26 mouse cellular contexts compared by ENCODE assay signal in genomic region chr2:152622953-152623352, GRCm38 (mm10). TPM values are rescaled to one million over a fixed set of nuclear protein-coding genes. Genes with fewer than 3 reads are reported as not detected.
DNase-seq lines count a peak whose midpoint lies in the region; ATAC-seq lines count a peak whose summit lies in the region.
"Had no signal": no experiment of that assay in that cellular context is flagged by ENCODE, and none has a peak within 500 bp of the region (broad histone marks: within the 10 kb centered on the region; RNA-seq: fewer than 3 reads in every experiment).

Defb25 (minus strand) TSS chr2:152623053.

- WGBS in kidney, embryonic 14.5 days: 67% methylated on average over 7 of the region's 7 CpGs
- 67% methylated on average over 7 of the region's 7 CpGs for WGBS in kidney, embryonic 16.5 days

- H3K4me2 ChIP-seq in kidney, embryonic 14.5 days (replicated peaks; ENCODE audit: low read depth, low read length): 0 out of 2 replicates have a peak within 1 kb of the TSS, but pooled peaks have one; percentile 17
- peak within 1 kb of the TSS; percentile 30; the same call in 1 of the 2 replicates for H3K4me2 ChIP-seq in kidney, embryonic 16.5 days (replicated peaks; ENCODE audit: low read depth, low read length)
- H3K4me2 ChIP-seq: embryonic facial prominence, embryonic 12.5 days; forebrain, embryonic 13.5 days; forebrain, embryonic 15.5 days had no signal

- H3K9ac ChIP-seq in kidney, embryonic 14.5 days (ENCODE audit: low read depth, low read length): no peak within 1 kb of the TSS; the same call in 1 of the 2 replicates
- H3K9ac ChIP-seq in kidney, embryonic 16.5 days (replicated peaks; ENCODE audit: low read length): 0 out of 2 replicates have a peak within 1 kb of the TSS, but pooled peaks have one; percentile 9
- H3K9ac ChIP-seq: embryonic facial prominence, embryonic 12.5 days; forebrain, embryonic 13.5 days; forebrain, embryonic 15.5 days had no signal

- H3K9me3 ChIP-seq in kidney, embryonic 14.5 days (ENCODE audit: control insufficient read depth, low read length): 0 out of 2 replicates have a peak, but pooled peaks cover 4% of the 10 kb centered on the region
- no peaks in the 10 kb centered on the region for H3K9me3 ChIP-seq in kidney, embryonic 16.5 days (ENCODE audit: low read length)
- H3K9me3 ChIP-seq: embryonic facial prominence, embryonic 10.5 days; embryonic facial prominence, embryonic 12.5 days; forebrain, embryonic 13.5 days; forebrain, embryonic 15.5 days; G1E had no signal

- H3K4me3 ChIP-seq in kidney, embryonic 14.5 days (ENCODE audit: low read length): no peak within 1 kb of the TSS
- 0 out of 2 replicates have a peak within 1 kb of the TSS, but pooled peaks have one; percentile 6 for H3K4me3 ChIP-seq in kidney, embryonic 16.5 days (ENCODE audit: low read length)
- H3K4me3 ChIP-seq: embryonic facial prominence, embryonic 10.5 days; embryonic facial prominence, embryonic 12.5 days; forebrain, embryonic 13.5 days; forebrain, embryonic 15.5 days had no signal

- peaks cover 15% of the 10 kb centered on the region; the same call in 1 of the 2 replicates for H3K4me1 ChIP-seq in kidney, embryonic 14.5 days (ENCODE audit: control insufficient read depth, insufficient read depth, low read length)
- peaks cover 31% of the 10 kb centered on the region for H3K4me1 ChIP-seq in kidney, embryonic 16.5 days (ENCODE audit: insufficient read depth, low read length)

- H3K36me3 ChIP-seq in kidney, embryonic 14.5 days (ENCODE audit: control insufficient read depth, insufficient read depth, low read length): no peaks in the 10 kb centered on the region
- no peaks in the 10 kb centered on the region for H3K36me3 ChIP-seq in kidney, embryonic 16.5 days (ENCODE audit: insufficient read depth, low read length)
- H3K36me3 ChIP-seq: embryonic facial prominence, embryonic 10.5 days; embryonic facial prominence, embryonic 12.5 days; forebrain, embryonic 15.5 days; G1E had no signal

- H3K27me3 ChIP-seq in kidney, embryonic 14.5 days (ENCODE audit: control insufficient read depth, insufficient read depth, low read length): no peaks in the 10 kb centered on the region
- peaks cover under 1% of the 10 kb centered on the region; the same call in 1 of the 2 replicates for H3K27me3 ChIP-seq in kidney, embryonic 16.5 days (ENCODE audit: insufficient read depth, low read length)
- H3K27me3 ChIP-seq: CH12.LX, Patski had no signal

- peak within 1 kb of the TSS; percentile 82 for H3K27ac ChIP-seq in kidney, embryonic 14.5 days (ENCODE audit: low read depth, low read length)
- H3K27ac ChIP-seq in kidney, embryonic 16.5 days (ENCODE audit: low read length): peak within 1 kb of the TSS; percentile 90
- H3K27ac ChIP-seq: embryonic facial prominence, embryonic 10.5 days; embryonic facial prominence, embryonic 12.5 days; forebrain, embryonic 13.5 days; forebrain, embryonic 15.5 days had no signal

- DNase-seq in kidney, postnatal 10 days: no peak
- no peak for DNase-seq in kidney, postnatal 36 days
- no peak for DNase-seq in gonadal fat pad, adult 2 months (ENCODE audit: low read depth)
- DNase-seq in frontal cortex, postnatal 14 days (ENCODE audit: low spot score in 2 of 2): no peak
- DNase-seq: adrenal gland, adult 8-10 months; adrenal gland, postnatal 14 days; adrenal gland, postnatal 36 days; B cell, adult 2 months; cerebellum, adult 11-12 months; cerebellum, adult 2 months; cerebellum, adult 9-10 months; cerebellum, postnatal 10 days; cerebellum, postnatal 25 days had no signal

- ATAC-seq in kidney, embryonic 14.5 days (ENCODE audit: low FRiP score, low TSS enrichment): no peak
- no peak for ATAC-seq in kidney, embryonic 16.5 days (ENCODE audit: low FRiP score, low TSS enrichment)
- ATAC-seq: activated CD4-positive, CD25-positive, alpha-beta regulatory T cell, adult 4 months; CD4-positive, CD25-positive, alpha-beta regulatory T cell, adult 4 months; forebrain, embryonic 13.5 days; forebrain, embryonic 15.5 days; Patski had no signal

RNA-seq across cellular contexts. Expression of gene Defb25, which starts in this region (rescaled TPM):
- 28.2 and 37.2 TPM in 2 replicates for polyA plus RNA-seq in kidney, embryonic 14.5 days (2014; fragmentation: Nextera tagmentation; extraction: Ambion mirVana)
- 24.4 and 31.8 TPM in 2 replicates for polyA plus RNA-seq in kidney, embryonic 16.5 days (2015; fragmentation: Nextera tagmentation; extraction: Ambion mirVana)
- 6,893 and 7,961 TPM in 2 replicates for polyA plus RNA-seq in gonadal fat pad, adult 2 months (2012; rRNA removed)
- polyA plus RNA-seq: activated CD4-positive, CD25-positive, alpha-beta regulatory T cell, adult 4 months; CD4-positive, CD25-positive, alpha-beta regulatory T cell, adult 4 months; cerebellum, adult 2 months; cortical plate, adult 2 months; embryonic facial prominence, embryonic 10.5 days; embryonic facial prominence, embryonic 12.5 days; forebrain, embryonic 11.5 days; forebrain, embryonic 13.5 days; forebrain, embryonic 15.5 days; G1E; Patski had no signal

Comparison
In these comparisons a context has a peak if more than half of its experiments do, and no peak if none do; other contexts are left out.
1. RNA of gene Defb25 (polyA plus RNA-seq): 6,893 to 7,961 TPM in gonadal fat pad, adult 2 months; 28.2 to 37.2 TPM in kidney, embryonic 14.5 days and 24.4 to 31.8 TPM in kidney, embryonic 16.5 days; every median in the first group is over 100 times any median in the second.